Mouse (Mus musculus) layer of hippocampus, adult 8-10 months (tissue): ENCODE results near the gene Cd4. TPM values are rescaled to one million over a fixed set of nuclear protein-coding genes. Genes with fewer than 3 reads are reported as not detected.

Experiments
- DNase-seq, 2 experiments: peaks; one replicate each; pipeline ENCODE4 v3.0.0; 2022; ENCODE audit warnings: low spot score in 2 of 2
- total RNA-seq, 4 experiments: library from RNA; stranded (reverse); gene quantifications; 2 replicates each; pipeline ENCODE4 v1.2.4; 2022

Cd4 gene
- total RNA-seq, 4 experiments from 2014 or later: 0.12 to 0.38 TPM; not detected in 2

DNA sequence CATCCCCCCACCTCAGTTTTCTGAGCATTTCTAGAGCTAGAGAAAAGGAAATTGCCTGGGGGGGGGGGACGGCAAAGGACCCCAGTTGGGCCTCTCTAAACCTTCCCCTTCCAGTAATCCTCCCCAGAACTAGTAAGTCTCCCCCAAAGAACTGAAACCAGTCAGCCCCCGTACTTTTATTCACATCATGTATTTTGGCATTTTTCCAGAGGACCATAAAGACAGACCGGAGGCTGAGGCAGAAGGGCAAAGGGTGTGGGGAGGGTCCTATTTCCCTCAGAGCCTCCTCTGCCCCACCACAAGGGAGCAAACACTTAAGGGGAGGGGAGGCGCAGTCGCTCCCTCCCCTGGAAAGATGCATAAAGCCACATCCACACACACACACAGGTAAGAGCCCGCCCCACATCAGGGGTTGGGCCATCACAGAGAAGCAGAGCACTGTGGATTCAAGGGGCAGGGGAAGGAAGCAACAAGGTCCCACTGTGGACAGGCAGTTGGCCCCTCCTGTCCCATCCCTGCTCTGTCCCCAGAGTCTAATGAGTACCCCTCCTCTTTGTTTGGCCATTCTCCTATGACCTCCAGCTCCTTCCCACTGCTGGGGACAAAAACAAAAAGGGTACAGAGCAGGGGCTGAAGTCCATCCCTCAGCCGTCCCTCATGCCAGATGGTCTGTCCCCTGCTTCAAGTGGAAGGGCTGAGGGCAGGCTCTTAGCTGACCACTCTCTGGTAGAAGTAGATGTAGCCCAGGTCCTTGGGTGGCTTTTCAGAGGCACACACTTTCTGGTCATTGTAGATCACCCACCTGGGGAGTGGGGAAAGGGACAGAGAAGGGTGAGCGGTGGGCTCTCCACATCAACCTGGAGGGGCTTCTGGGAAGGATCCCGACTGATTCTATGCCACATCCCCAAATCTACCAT is 72.9 kb downstream of the Cd4 start:
- DNase-seq: no peak

Other genes with a start within 250 kb of the Cd4 start
- gene Lpcat3, start 225.2 kb downstream of the Cd4 start, total RNA-seq: 10 to 100 TPM; 24.1 to 38.4 (median 31.4) TPM
- 10 to 100 TPM; 50.1 to 57.2 (median 52.5) TPM for gene Emg1, start 176.0 kb downstream of the Cd4 start, total RNA-seq
- gene Phb2, start 175.9 kb downstream of the Cd4 start, total RNA-seq: 100 to 1,000 TPM; 118 to 123 (median 120) TPM
- 10 to 100 TPM in 2 of 4 experiments, 1 to 10 TPM in 2; 2.2 to 24.3 (median 13.4) TPM for gene Ptpn6, start 149.5 kb downstream of the Cd4 start, total RNA-seq
- 100 to 1,000 TPM; 311 to 385 (median 325) TPM for gene Grcc10, start 146.8 kb downstream of the Cd4 start, total RNA-seq
- 1 to 10 TPM in 1 of 4 experiments, not detected in 3; 5.1 TPM for gene Gm45234, start 132.2 kb downstream of the Cd4 start, total RNA-seq
- 100 to 1,000 TPM; 138 to 158 (median 147) TPM for gene Atn1, start 131.7 kb downstream of the Cd4 start, total RNA-seq
- gene Eno2, start 118.5 kb downstream of the Cd4 start, total RNA-seq: 1,000 to 10,000 TPM in 3 of 4 experiments, 100 to 1,000 TPM in 1; 993 to 1,113 (median 1,027) TPM
- 1 to 10 TPM; 2.3 to 5.1 (median 3.3) TPM for gene Lrrc23, start 108.5 kb downstream of the Cd4 start, total RNA-seq
- 1 to 10 TPM; 3.1 to 7.0 (median 6.0) TPM for gene Spsb2, start 79.6 kb downstream of the Cd4 start, total RNA-seq
- gene Tpi1, start 73.9 kb downstream of the Cd4 start, total RNA-seq: 100 to 1,000 TPM; 782 to 819 (median 789) TPM
- 100 to 1,000 TPM; 181 to 196 (median 186) TPM for gene Usp5, start 58.7 kb downstream of the Cd4 start, total RNA-seq
- gene Cdca3, start 58.7 kb downstream of the Cd4 start, total RNA-seq: 1 to 10 TPM in 2 of 4 experiments, under 1 TPM in 2; 0.61 to 1.0 (median 0.95) TPM
- under 1 TPM in 2 of 4 experiments, not detected in 2; 0.36 to 0.96 TPM for gene Gnb3, start 47.9 kb downstream of the Cd4 start, total RNA-seq
- gene P3h3, start 30.5 kb downstream of the Cd4 start, total RNA-seq: 10 to 100 TPM; 32.2 to 51.8 (median 36.4) TPM
- gene Gpr162, start 24.2 kb downstream of the Cd4 start, total RNA-seq: 100 to 1,000 TPM; 171 to 204 (median 183) TPM
- 10 to 100 TPM in 2 of 4 experiments, 1 to 10 TPM in 2; 1.6 to 15.6 (median 8.5) TPM for gene Lag3, start 23.5 kb upstream of the Cd4 start, total RNA-seq
- gene Ptms, start 31.9 kb upstream of the Cd4 start, total RNA-seq: 100 to 1,000 TPM; 881 to 936 (median 911) TPM
- gene Mlf2, start 43.2 kb upstream of the Cd4 start, total RNA-seq: 100 to 1,000 TPM; 564 to 596 (median 590) TPM
- 100 to 1,000 TPM; 129 to 152 (median 145) TPM for gene Cops7a, start 77.3 kb upstream of the Cd4 start, total RNA-seq
- gene Pianp, start 108.5 kb upstream of the Cd4 start, total RNA-seq: 100 to 1,000 TPM; 115 to 179 (median 146) TPM
- gene Zfp384, start 120.9 kb upstream of the Cd4 start, total RNA-seq: 10 to 100 TPM; 44.6 to 54.5 (median 50.6) TPM
- gene Ing4, start 151.5 kb upstream of the Cd4 start, total RNA-seq: 10 to 100 TPM; 50.1 to 63.5 (median 55.4) TPM
- 10 to 100 TPM; 12.8 to 20.9 (median 15.6) TPM for gene Acrbp, start 161.5 kb upstream of the Cd4 start, total RNA-seq
- gene Lpar5, start 179.7 kb upstream of the Cd4 start, total RNA-seq: 1 to 10 TPM in 3 of 4 experiments, under 1 TPM in 1; 0.23 to 3.9 (median 1.9) TPM
- 100 to 1,000 TPM; 159 to 187 (median 175) TPM for gene Chd4, start 207.8 kb upstream of the Cd4 start, total RNA-seq
- gene Nop2, start 243.7 kb upstream of the Cd4 start, total RNA-seq: 10 to 100 TPM; 33.0 to 33.9 (median 33.5) TPM